Mouse (Mus musculus) embryonic stem cell, embryonic (primary cell): ENCODE data around the gene Vmn2r27.

Experiments used
- CTCF ChIA-PET, 4 experiments: fragments of 300-600 bp in 2 of 4; fragments of 350-600 bp in 2 of 4; sonication (Branson Sonifier 250); formaldehyde crosslinking; loops; one replicate each; lab custom pipeline; 2022; ENCODE audit warnings: inconsistent platforms in 2 of 4; lab: Charles Lee
- POLR2A ChIA-PET, 4 experiments: fragments of 300-600 bp in 2 of 4; fragments of 350-600 bp in 2 of 4; sonication (Branson Sonifier 250); formaldehyde crosslinking; loops; one replicate each; lab custom pipeline; 2022; ENCODE audit warnings: antibody characterized with exemption in 4 of 4, inconsistent platforms in 1 of 4; lab: Charles Lee

Vmn2r27 gene

GRCm38 (mm10) chr6:124231756-124232155, at the start of gene Vmn2r27:
Gene Vmn2r27, minus strand, starts transcription at chr6:124231856.
- ChIA-PET CTCF (no interaction called here), POLR2A (no interaction called here)

DNA sequence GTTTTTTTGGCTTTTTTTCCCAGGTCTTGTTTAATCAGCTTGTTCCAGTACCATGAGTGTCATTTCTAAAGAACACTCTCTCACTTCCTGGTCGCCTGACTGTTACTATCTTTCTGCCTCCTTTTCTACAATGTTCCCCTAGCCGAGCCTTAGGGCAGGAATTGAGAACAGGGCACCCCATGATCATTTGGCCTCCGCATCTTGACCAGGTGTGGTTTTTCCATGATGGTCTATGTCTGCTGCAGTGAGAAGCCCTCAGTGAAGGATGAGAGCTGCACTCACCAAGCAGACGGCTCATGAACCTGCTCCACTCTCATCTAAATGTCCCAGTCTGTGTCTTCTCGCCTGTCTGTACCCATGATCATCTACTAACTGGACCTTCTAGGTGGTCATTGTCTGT, 46.6 kb upstream of the Vmn2r27 start:
- ChIA-PET POLR2A (no interaction called here), CTCF (no interaction called here)

GRCm38 (mm10) chr6:124277641-124278040, 46.0 kb upstream of the Vmn2r27 start:
- POLR2A ChIA-PET = no interaction called here
- CTCF ChIA-PET = no interaction called here

DNA sequence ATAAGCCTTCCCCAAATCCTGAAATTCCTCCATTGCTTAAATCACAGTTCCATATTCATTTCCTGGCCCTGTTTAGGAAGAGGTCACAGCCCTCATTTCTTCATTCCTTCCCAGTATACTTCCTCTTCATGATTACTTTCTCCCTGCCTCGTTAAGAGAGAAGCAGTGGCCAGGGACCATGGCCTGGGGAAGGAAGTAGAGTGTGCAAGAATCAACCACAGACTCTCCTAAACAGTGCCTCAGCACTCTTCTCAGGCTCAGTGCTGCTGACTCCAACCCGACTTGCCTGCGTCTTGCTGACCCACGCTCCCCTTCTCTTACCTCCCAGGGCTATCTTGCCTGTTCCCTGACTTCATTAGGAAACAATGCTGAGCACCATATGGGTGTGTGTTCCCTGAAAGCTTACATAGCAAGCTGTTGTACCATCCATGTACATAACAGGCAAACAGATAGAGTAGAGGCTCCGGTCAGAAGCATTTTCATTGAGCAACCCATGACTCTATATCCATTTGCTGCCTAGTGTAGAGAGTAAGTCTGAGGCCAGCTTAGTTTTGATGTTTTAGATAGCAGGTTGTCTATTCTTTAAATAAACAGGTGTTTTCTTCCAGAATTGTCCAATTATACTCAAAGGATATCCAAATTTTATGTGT, 41.7 kb upstream of the Vmn2r27 start:
- CTCF ChIA-PET = no interaction called here
- POLR2A ChIA-PET = no interaction called here

GRCm38 (mm10) chr6:124262696-124263095, 31.0 kb upstream of the Vmn2r27 start:
- ChIA-PET POLR2A (no interaction called here), CTCF (interaction anchor here in 2 of 4 experiments (0.6 to 1.3 kb wide), 5 partner anchors 18 to 218 kb away, joined by 3 read pairs; no protein-coding TSS in a partner anchor)

GRCm38 (mm10) chr6:124260198-124260931, 28.7 kb upstream of the Vmn2r27 start:
- ChIA-PET CTCF (interaction anchor here in 2 of 4 experiments (0.6 to 1.5 kb wide), 6 partner anchors 67 to 1369 kb away, joined by 3 to 4 read pairs (median 4); no protein-coding TSS in a partner anchor), POLR2A (interaction anchor here in 1 of 4 experiments (0.6 to 0.7 kb wide), 2 partner anchors 11 to 999 kb away, joined by 3 to 5 read pairs; no protein-coding TSS in a partner anchor)

GRCm38 (mm10) chr6:124255721-124256470, 24.2 kb upstream of the Vmn2r27 start:
- ChIA-PET CTCF (no interaction called here), POLR2A (no interaction called here)

- CTCF ChIA-PET = no interaction called here
- POLR2A ChIA-PET = no interaction called here
Observed at GRCm38 (mm10) chr6:124202116-124202515, 29.5 kb downstream of the Vmn2r27 start.

DNA sequence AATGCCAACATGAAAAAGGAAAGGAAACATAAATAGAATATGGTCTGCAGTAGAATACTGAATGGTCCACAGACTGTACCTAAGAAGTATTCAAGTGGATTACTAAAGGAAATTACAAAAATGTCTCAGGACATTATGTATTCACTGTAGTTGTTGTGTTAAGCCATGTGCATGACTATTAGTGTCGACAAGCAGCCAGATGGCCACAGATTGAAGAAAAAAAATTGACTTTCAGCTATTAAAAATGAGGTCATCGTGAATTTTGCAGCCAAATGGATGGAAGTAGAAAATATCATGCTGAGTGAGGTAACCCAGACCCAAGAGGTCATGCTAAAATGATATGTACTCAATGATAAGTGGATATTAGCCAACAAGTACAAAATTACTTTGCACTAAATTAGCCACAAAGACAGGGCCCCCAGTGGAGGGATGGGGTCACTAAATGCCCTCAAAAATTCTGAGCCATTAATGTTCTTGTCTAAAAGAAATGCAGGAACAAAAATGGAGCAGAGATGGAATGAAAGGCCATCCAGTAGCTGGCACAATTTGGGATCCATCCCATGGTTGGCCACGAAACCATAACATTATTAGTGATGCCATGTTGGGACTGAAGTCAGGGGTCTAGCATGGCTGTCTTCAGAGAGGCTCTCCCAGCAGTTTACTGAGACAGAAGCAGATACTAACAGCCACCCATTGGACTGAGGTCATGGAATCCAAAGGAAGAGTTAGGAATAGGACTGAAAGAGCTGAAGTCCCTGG, 63.0 kb downstream of the Vmn2r27 start:
- ChIA-PET CTCF (no interaction called here), POLR2A (no interaction called here)

GRCm38 (mm10) chr6:124166596-124166995, 65.1 kb downstream of the Vmn2r27 start:
- CTCF ChIA-PET = no interaction called here
- POLR2A ChIA-PET = no interaction called here

DNA sequence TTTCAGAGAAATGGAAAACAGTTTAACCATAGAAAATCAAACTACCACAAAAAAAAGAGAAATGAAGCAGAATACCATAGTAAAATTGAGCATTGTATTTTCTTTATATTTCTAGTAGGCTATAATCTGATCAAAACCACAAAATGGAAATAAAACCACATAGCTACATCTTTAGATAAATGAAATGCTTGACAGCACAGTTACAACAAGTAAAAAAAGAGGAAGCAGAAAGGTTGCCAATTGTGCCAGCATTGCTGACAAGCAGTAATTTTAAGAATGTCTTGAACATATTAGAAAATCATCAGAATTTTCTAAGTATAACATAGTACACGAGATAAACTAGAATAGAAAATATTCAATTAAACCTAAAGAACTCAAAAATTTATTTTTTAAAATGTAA, 81.8 kb downstream of the Vmn2r27 start:
- POLR2A ChIA-PET = no interaction called here
- CTCF ChIA-PET = no interaction called here
